Mouse (Mus musculus) ES-Bruce4 (cell line): ENCODE measurements at regions not wholly inside any gene's neighbourhood (a gene's known extent, or its start where the extent isn't known, plus 50 kb on each side); places are given as distances from the start of the nearest gene placed in this dataset.

Experiments
- CTCF ChIP-seq: IDR thresholded peaks from one replicate; pipeline ENCODE4 v1.8.1; 2011; ENCODE audit warnings: low read depth, low read length
- EP300 ChIP-seq: IDR thresholded peaks from 2 replicates; pipeline ENCODE4 v1.6.1; 2011; ENCODE audit warnings: low read depth, low read length; ENCODE audit not compliant: insufficient read depth
- POLR2A ChIP-seq: IDR thresholded peaks from one replicate; pipeline ENCODE4 v1.8.1; 2011; ENCODE audit warnings: low read length; ENCODE audit not compliant: insufficient read depth

- TF ChIP-seq CTCF (no peak), POLR2A (no peak), EP300 (no peak)
Observed at GRCm38 (mm10) chr8:37099727-37100126, 106.3 kb downstream of the AI429214 start.
